Mouse (Mus musculus): ENCODE measurements around the gene Rc3h2.

DNA sequence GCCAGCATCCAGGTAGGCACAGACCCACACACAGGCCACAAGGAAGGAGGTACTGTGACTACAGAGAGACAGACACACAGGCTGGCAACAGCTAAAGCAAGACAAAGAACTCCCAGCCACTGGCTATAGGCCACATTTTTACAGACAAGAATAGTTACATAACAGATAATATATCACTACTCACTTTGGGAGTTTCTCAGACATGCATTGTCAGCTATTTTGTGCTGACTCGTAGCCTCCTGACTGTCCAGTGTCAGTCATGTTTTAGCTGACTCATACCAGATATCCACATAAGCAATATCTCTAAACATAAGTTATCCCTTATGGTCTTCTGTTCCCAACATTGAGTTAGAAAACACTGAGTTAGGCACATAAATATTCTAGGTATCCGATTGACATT is 89.4 kb downstream of the Rc3h2 start:
- TF ChIP-seq CTCF (IDR thresholded peaks at IDR 0.05; ENCODE audit: low read depth, low read length) (no peak), POLR2A (IDR thresholded peaks at IDR 0.05; ENCODE audit: borderline replicate concordance, low read depth, low read length) (no peak)
